Mouse (Mus musculus) small intestine, adult 2 months (tissue): Measurements from ENCODE around the gene Sdc4. TPM values are rescaled to one million over a fixed set of nuclear protein-coding genes. Genes with fewer than 3 reads are reported as not detected.

Source experiments
- H3K27ac ChIP-seq: fragments of 200-500 bp; 2 replicates; pipeline ENCODE4 v1.5.1; 2012; ENCODE audit warnings: low read depth, low read length, control low read depth, inconsistent platforms; ENCODE audit not compliant: insufficient read depth
- H3K27me3 ChIP-seq: fragments of 200-500 bp; 2 replicates; pipeline ENCODE4 v1.6.1; 2012; ENCODE audit warnings: mild to moderate bottlenecking, moderate library complexity, low read length, inconsistent platforms; ENCODE audit not compliant: control insufficient read depth, insufficient read depth
- H3K36me3 ChIP-seq: fragments of 200-500 bp; 2 replicates; pipeline ENCODE4 v1.6.1; 2012; ENCODE audit warnings: mild to moderate bottlenecking, low read length, control low read depth, inconsistent platforms; ENCODE audit not compliant: control insufficient read depth, insufficient read depth
- H3K4me1 ChIP-seq: fragments of 200-500 bp; 2 replicates; pipeline ENCODE4 v1.6.1; 2012; ENCODE audit warnings: low read length, inconsistent platforms, mixed read lengths; ENCODE audit not compliant: control insufficient read depth, insufficient read depth, insufficient read length
- H3K4me3 ChIP-seq: fragments of 200-500 bp; 2 replicates; pipeline ENCODE4 v1.5.1; 2012; ENCODE audit warnings: low read depth, mild to moderate bottlenecking, control low read depth, inconsistent platforms, low read length, moderate library complexity
- CTCF ChIP-seq: fragments of 200-500 bp; IDR thresholded peaks from 2 replicates; pipeline ENCODE4 v1.5.1; 2012; ENCODE audit warnings: low read depth, mild to moderate bottlenecking, control low read depth, inconsistent platforms, low read length, moderate library complexity, mixed read lengths; ENCODE audit not compliant: insufficient replicate concordance, insufficient read length; ENCODE audit errors: extremely low read depth
- POLR2A ChIP-seq: fragments of 200-500 bp; IDR thresholded peaks from 2 replicates; pipeline ENCODE4 v1.6.1; 2012; ENCODE audit warnings: low read depth, mild to moderate bottlenecking, control low read depth, inconsistent platforms, low read length, moderate library complexity
- WGBS: fragments of 180-500 bp; shearing (Covaris S2); methylation state at CpG from one replicate; pipeline ENCODE4 v1.1.7; 2018; 5-methylcytosine and 5-hydroxymethylcytosine counted together
- polyA plus RNA-seq: library from polyadenylated mRNA; depleted of rRNA; stranded (reverse); fragments of >200 nt; gene quantifications from 2 replicates; pipeline ENCODE4 v1.2.3, GENCODE M21; 2012

The Sdc4 gene
- polyA plus RNA-seq, 1 experiment = 52.2 TPM

GRCm38 (mm10) chr2:164436961-164437360 lies 6.7 kb downstream of the Sdc4 start:
- TF ChIP-seq CTCF = no peak
- peak; percentile 25; the same call in 1 of the 2 replicates for TF ChIP-seq POLR2A
- Histone ChIP-seq H3K4me3 (peak overlapping the region; percentile 31), H3K36me3 (peaks cover 6% of the 10 kb centered on the region; the same call in 1 of the 2 replicates), H3K4me1 (peaks cover 64% of the 10 kb centered on the region), H3K27ac (peak overlapping the region; percentile 98), H3K27me3 (no peaks in the 10 kb centered on the region)
- WGBS = 24% methylated on average over 3 of the region's 3 CpGs

DNA sequence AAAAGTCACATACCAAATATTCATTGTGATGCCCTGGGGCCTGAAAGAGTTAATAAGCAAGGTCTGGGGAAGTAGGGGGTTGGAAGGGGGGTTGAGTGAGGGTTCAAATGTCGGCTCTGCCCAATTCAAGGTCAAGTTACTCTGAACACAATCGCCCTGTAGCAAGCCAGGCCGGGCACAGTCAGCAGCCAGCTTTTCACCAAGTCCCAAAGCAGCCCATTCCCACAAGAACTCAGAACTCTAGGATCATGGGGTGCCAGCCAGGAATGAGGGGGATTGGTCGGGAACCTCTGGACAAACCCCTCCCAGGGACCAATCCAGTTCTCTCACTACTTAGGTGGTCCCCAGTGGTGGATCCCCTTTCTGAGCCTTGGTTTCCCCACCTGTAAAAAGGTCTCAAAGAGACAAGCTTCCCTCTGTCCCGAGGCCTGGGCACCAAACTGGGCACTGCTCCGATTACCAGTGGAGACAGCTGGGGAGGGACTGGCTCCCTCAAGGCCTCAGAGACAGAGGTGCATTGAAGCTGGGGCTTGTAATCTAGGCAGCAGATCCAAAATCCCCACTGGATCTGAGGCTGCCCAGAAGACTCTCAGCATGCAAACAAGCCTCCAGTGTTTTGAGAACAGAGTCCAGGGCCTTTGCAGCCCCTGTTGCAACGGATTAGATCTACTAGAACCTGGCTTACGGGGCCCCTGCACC lies 7.3 kb downstream of the Sdc4 start:
- H3K27me3 ChIP-seq = no peaks in the 10 kb centered on the region
- H3K27ac ChIP-seq = peak overlapping the region; percentile 98
- H3K36me3 ChIP-seq = peaks cover 6% of the 10 kb centered on the region; the same call in 1 of the 2 replicates
- H3K4me3 ChIP-seq = peak overlapping the region; percentile 31
- 15% methylated on average over 8 of the region's 8 CpGs for WGBS
- peaks cover 66% of the 10 kb centered on the region for H3K4me1 ChIP-seq
- no peak for TF ChIP-seq POLR2A
- TF ChIP-seq CTCF = no peak

GRCm38 (mm10) chr2:164435216-164436090 lies 8.2 kb downstream of the Sdc4 start:
- H3K27me3 ChIP-seq = no peaks in the 10 kb centered on the region
- peak overlapping the region; percentile 98 for H3K27ac ChIP-seq
- peak overlapping the region; percentile 21; the same call in 1 of the 2 replicates for H3K4me3 ChIP-seq
- H3K36me3 ChIP-seq = peaks cover 12% of the 10 kb centered on the region; the same call in 1 of the 2 replicates
- peaks cover 66% of the 10 kb centered on the region for H3K4me1 ChIP-seq
- WGBS = 13% methylated on average over 5 of the region's 5 CpGs
- TF ChIP-seq POLR2A (no peak), CTCF (no peak)

DNA sequence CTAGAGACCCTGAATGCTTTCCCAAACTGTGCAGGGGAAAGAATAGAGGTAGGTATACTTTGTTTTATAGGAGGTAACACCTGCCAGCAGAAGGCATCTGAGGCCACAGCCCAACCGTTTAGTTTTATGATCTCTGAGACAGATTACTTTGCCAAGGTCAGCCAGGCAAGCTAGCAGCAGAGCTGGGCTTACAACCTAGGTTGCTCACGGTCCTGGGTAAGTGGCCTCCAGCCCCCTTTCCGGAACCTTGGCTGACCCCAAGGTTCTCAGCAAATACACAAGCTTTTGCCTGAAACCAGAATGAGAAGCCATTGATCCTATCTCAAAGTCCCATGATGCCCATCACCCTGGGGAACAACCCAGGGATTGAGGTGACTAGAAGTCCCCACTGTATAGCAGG lies 9.0 kb downstream of the Sdc4 start:
- Histone ChIP-seq H3K36me3 (peaks cover 17% of the 10 kb centered on the region), H3K4me3 (peak overlapping the region; percentile 29), H3K27ac (peak overlapping the region; percentile 98), H3K27me3 (no peaks in the 10 kb centered on the region), H3K4me1 (peaks cover 59% of the 10 kb centered on the region)
- TF ChIP-seq POLR2A = no peak
- no peak for TF ChIP-seq CTCF
- 14% methylated on average over 3 of the region's 3 CpGs for WGBS

DNA sequence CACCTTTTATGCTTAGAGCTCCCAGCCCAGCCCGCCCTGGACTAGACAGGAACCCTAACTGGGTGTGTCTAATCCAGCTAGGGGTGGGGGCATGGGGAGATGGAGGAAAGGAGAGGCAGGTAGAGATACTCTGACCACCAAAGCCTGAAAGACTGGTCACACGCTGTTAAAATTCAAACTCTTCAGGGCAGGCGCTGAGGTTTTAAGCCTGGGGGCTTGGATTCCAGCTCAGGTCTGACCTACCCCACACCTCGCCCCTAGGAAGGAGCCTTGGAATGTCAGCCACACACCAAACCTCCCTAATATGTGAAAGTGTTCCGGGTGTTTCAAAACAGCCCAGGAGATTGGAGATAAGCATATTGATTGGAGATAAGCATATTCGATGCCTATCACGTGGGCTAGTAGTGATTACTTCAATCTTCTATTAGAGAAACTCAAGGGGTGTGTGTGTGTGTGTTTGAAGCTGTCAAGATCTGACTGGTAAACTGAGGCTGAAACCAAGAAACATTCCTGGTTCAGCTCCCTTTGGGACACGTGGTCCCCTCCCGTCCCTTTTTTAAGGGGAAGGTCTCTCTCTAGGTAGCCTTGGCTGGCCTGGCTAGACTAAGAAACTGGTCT lies 10.3 kb downstream of the Sdc4 start:
- Histone ChIP-seq H3K27ac (peak overlapping the region; percentile 98), H3K4me3 (peak overlapping the region; percentile 34), H3K4me1 (peaks cover 54% of the 10 kb centered on the region), H3K36me3 (peaks cover 27% of the 10 kb centered on the region), H3K27me3 (no peaks in the 10 kb centered on the region)
- 28% methylated on average over 9 of the region's 9 CpGs for WGBS
- no peak for TF ChIP-seq POLR2A
- no peak for TF ChIP-seq CTCF

DNA sequence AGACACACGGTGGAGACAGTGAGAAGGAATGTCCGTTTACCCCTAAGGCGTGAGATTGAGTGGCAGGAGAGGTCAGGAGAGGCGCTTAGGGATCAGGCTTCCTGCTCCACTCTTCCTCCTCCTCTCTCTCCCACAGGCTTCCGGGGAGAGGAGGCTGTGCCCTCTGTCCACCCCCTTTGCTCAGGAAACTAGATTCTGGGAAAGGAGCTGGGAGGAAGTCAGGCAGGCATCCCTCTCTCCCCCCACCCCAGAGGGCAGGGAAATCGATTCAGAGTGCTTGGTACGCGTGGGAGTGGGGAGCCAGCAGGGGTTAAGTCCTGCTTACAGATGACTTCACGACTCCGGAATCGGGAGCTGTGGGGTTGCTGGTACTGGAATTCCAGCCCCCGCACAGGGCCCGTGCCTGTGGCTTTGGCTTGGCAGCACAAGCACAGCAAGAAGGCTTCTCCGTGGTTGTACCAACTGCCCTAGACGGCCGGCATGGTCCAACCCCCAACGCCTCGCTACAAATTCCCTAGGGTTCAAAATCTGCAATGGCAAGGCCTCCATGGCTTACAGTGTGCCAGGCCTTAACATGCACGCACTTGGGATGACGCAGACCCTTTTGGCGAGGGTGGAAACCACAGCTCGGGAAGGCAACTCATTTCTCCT lies 11.0 kb downstream of the Sdc4 start:
- Histone ChIP-seq H3K27me3 (no peaks in the 10 kb centered on the region), H3K4me3 (peak overlapping the region; percentile 34), H3K36me3 (peaks cover 34% of the 10 kb centered on the region), H3K27ac (peak overlapping the region; percentile 98), H3K4me1 (peaks cover 50% of the 10 kb centered on the region)
- TF ChIP-seq CTCF (no peak), POLR2A (no peak)
- WGBS = 11% methylated on average over 22 of the region's 22 CpGs
